Comparison of ENCODE assay signal across 24 mouse cellular contexts in genomic region chr14:56338882-56339442, GRCm38 (mm10). TPM values are rescaled to one million over a fixed set of nuclear protein-coding genes. Genes with fewer than 3 reads are reported as not detected.
"Had no signal": no experiment of that assay in that cellular context is flagged by ENCODE, and none has a peak within 500 bp of the region (broad histone marks: within the 10 kb centered on the region; RNA-seq: fewer than 3 reads in every experiment).

No protein-coding gene starts in this region.

- H3K4me3 ChIP-seq: limb, embryonic 12.5 days; midbrain, embryonic 12.5 days; midbrain, embryonic 15.5 days; neural tube, embryonic 12.5 days; neural tube, embryonic 15.5 days had no signal

- H3K4me2 ChIP-seq: limb, embryonic 12.5 days; liver, embryonic 11.5 days; lung, embryonic 14.5 days; midbrain, embryonic 12.5 days; midbrain, embryonic 15.5 days; neural tube, embryonic 12.5 days; neural tube, embryonic 15.5 days had no signal

- H3K27ac ChIP-seq: limb, embryonic 12.5 days; liver, embryonic 14.5 days; macrophage; midbrain, embryonic 12.5 days; midbrain, embryonic 15.5 days; neural tube, embryonic 12.5 days; neural tube, embryonic 15.5 days; stomach, postnatal 0 days had no signal

- H3K9me3 ChIP-seq: limb, embryonic 12.5 days; midbrain, embryonic 12.5 days; midbrain, embryonic 15.5 days; neural tube, embryonic 12.5 days; neural tube, embryonic 15.5 days had no signal

- H3K9ac ChIP-seq: limb, embryonic 12.5 days; liver, embryonic 14.5 days; liver, postnatal 0 days; lung, embryonic 14.5 days; midbrain, embryonic 12.5 days; midbrain, embryonic 15.5 days; neural tube, embryonic 12.5 days; neural tube, embryonic 15.5 days had no signal

- H3K4me1 ChIP-seq: limb, embryonic 12.5 days; midbrain, embryonic 12.5 days; midbrain, embryonic 15.5 days; neural tube, embryonic 15.5 days had no signal

- H3K36me3 ChIP-seq: limb, embryonic 12.5 days; midbrain, embryonic 12.5 days; midbrain, embryonic 15.5 days; neural tube, embryonic 12.5 days; neural tube, embryonic 15.5 days had no signal

- ATAC-seq: liver, postnatal 0 days; lung, postnatal 0 days; midbrain, embryonic 15.5 days had no signal

- H3K27me3 ChIP-seq: limb, embryonic 12.5 days; midbrain, embryonic 12.5 days; midbrain, embryonic 15.5 days; neural tube, embryonic 12.5 days; neural tube, embryonic 15.5 days had no signal

- DNase-seq: kidney, adult 18-20 months; kidney, adult 9 months; kidney, postnatal 10 days; kidney, postnatal 36 days; liver, postnatal 0 days; lung, embryonic 14.5 days; right cerebral cortex, adult 18-20 months; right cerebral cortex, postnatal 14 days; right cerebral cortex, postnatal 4 days; thymus, adult 2 months; thymus, postnatal 14 days; thymus, postnatal 4 days had no signal

RNA-seq across cellular contexts. Expression of gene Atp12a, which starts 25.9 kb away (rescaled TPM):
- total RNA-seq: layer of hippocampus, postnatal 14 days; megakaryocyte, adult 5-6 weeks had no signal
- polyA plus RNA-seq: limb, embryonic 12.5 days; liver, embryonic 14.5 days; liver, postnatal 0 days; macrophage; neural tube, embryonic 12.5 days had no signal
